Mouse (Mus musculus): ENCODE data around the gene Fnbp1.

GRCm38 (mm10) chr2:31086543-31086942 lies 55.3 kb downstream of the Fnbp1 start:
- no peak for TF ChIP-seq CTCF (conservative IDR thresholded peaks at IDR 0.05; ENCODE audit: low read length)
- no peak for TF ChIP-seq NANOG (IDR thresholded peaks at IDR 0.05; ENCODE audit: borderline replicate concordance, low read length)

Measured in E14TG2a.4 (cell line).